Mouse (Mus musculus) thymus, postnatal 4 days (tissue): Measurements from ENCODE around the gene Rasa2.
"Not testable (repeated sequence)": the region's sequence is repeated elsewhere in the genome, so short reads cannot be mapped to it uniquely, and the experiment has no call there.

Experiments used
- DNase-seq: peaks from one replicate; pipeline ENCODE4 v3.0.0; 2021

Rasa2 gene

GRCm38 (mm10) chr9:96577674-96578073 lies 53.7 kb downstream of the Rasa2 start:
- no peak for DNase-seq

DNA sequence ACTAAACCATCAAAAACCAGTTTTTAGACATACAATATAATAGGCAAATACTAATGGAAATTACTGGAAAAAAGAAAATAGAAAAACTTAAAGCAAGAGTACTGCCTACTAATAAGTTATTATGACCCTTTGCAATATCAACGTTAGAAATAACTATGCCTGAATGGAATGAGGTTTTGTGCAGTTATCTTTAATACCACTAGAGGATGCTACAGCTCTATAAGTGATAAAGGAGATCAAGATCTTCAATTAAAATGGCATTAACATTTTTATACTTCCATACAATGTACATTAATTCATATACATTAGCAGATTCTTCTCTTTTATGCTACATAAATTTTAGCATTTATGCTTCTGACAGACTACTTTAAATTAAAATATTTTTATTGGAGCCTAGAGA lies 58.2 kb downstream of the Rasa2 start:
- DNase-seq, result no peak

- DNase-seq, result no peak
These were observed 58.7 kb downstream of the Rasa2 start for GRCm38 (mm10) chr9:96572754-96573153.

GRCm38 (mm10) chr9:96566470-96566996 lies 64.9 kb downstream of the Rasa2 start:
- DNase-seq, result no peak

DNA sequence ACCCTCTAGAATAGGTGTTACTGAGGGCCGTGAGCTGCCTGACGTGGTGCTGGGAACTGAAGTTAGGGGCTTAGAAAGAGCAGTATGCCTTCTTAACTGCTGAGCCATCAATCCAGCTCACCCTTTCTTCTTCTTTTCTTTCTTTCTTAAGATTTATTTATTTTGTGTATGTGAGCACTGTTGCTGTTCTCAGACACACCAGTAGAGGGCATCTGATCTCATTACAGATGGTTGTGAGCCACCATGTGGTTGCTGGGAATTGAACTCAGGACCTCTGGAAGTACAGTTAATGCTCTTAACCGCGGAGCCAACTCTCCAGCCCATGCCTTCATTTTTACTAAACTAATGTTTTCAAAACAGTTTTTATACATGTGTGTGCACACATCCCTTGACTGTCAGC lies 67.9 kb downstream of the Rasa2 start:
- no peak for DNase-seq

GRCm38 (mm10) chr9:96559148-96559547 lies 72.3 kb downstream of the Rasa2 start:
- no peak for DNase-seq

DNA sequence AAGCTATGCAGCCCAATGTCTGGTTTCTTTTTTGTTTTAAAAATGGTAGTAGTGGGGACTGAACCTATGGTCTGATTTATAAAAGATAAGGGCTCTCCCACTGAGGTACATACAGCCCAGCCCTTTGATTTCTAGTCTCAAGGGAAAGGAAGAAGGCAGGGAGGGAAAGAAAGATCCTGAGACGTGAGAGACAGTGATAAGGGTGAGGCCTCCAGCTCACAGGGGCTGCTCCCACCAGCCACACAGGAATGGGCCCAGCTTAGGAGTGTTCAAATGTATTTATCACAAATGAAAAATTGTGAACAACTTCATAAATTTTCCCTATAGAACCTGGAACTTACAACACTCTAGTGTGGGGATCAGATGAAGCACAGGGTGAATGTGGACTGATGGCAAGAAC lies 72.8 kb downstream of the Rasa2 start:
- DNase-seq, result no peak

DNA sequence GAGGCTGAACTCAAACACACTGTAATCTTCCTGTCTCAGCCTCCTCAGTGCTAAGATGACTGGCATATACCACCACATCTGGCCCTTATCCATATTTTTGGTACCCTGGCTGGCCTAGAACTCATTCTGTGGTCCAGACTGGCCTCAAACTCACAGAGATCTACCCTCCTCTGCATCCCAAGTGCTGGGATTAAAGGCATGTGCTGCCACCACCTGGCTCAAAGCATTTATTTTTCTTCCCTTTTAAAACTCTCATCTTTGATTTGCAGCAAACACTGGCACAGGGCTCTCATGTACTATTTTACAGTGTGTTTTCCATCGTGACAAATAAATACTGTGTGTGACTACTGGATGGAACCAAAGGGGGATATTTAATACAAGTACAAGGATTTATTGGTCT lies 77.3 kb downstream of the Rasa2 start:
- DNase-seq, result no peak

DNA sequence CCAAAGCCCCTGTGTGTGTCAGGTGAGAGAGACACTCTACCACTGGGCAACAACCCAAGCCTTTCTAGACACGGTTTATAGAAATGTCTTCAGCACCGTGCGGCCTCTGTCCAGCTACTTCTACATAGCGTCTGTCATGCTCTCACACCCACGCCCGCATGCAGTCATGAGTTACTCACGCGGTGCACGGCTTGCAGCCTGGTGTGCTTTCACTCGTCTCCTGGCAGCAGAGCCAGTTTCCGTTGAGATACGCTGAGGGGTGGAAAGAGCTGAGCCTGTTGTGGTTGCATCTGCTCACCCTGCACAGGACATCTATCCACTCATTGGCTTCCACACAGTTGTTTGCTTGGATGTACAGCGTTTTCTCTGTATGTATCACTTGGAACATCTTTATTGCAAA lies 86.0 kb downstream of the Rasa2 start:
- DNase-seq, result no peak

- DNase-seq, result peak; percentile 66
These were observed 87.5 kb downstream of the Rasa2 start for GRCm38 (mm10) chr9:96543643-96544640.

- no peak for DNase-seq
These were observed 92.5 kb downstream of the Rasa2 start for GRCm38 (mm10) chr9:96538916-96539315.

GRCm38 (mm10) chr9:96537615-96537919 lies 93.8 kb downstream of the Rasa2 start:
- no peak for DNase-seq

- DNase-seq, result peak; percentile 40
These were observed 94.4 kb downstream of the Rasa2 start for GRCm38 (mm10) chr9:96536895-96537614.

DNA sequence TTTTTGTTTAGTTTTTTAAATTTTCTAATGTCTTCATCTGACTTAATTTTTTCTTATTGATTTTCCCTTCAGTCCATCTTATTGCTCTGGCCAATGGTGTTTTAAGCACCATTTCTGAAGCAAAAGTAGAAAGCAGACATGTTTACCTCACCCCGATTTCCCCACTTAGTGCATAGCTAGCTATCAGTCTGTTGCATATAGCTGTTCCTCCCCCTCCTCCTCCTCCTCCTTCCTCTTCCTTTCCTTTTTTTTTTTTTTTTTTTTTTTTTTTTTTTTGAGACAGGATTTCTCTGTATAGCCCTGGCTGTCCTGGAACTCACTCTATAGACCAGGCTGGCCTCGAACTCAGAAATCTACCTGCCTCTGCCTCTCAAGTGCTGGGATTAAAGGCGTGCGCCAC lies 95.3 kb downstream of the Rasa2 start:
- not testable (repeated sequence) for DNase-seq

- DNase-seq, result no peak
These were observed 96.0 kb downstream of the Rasa2 start for GRCm38 (mm10) chr9:96535431-96535830.

- DNase-seq, result no peak
These were observed 97.2 kb downstream of the Rasa2 start for GRCm38 (mm10) chr9:96534256-96534655.

- DNase-seq, result no peak
These were observed 97.9 kb downstream of the Rasa2 start for GRCm38 (mm10) chr9:96533476-96533875.

GRCm38 (mm10) chr9:96532531-96532930 lies 98.9 kb downstream of the Rasa2 start:
- no peak for DNase-seq

- DNase-seq, result no peak
These were observed 100.7 kb downstream of the Rasa2 start for GRCm38 (mm10) chr9:96530674-96531081.

DNA sequence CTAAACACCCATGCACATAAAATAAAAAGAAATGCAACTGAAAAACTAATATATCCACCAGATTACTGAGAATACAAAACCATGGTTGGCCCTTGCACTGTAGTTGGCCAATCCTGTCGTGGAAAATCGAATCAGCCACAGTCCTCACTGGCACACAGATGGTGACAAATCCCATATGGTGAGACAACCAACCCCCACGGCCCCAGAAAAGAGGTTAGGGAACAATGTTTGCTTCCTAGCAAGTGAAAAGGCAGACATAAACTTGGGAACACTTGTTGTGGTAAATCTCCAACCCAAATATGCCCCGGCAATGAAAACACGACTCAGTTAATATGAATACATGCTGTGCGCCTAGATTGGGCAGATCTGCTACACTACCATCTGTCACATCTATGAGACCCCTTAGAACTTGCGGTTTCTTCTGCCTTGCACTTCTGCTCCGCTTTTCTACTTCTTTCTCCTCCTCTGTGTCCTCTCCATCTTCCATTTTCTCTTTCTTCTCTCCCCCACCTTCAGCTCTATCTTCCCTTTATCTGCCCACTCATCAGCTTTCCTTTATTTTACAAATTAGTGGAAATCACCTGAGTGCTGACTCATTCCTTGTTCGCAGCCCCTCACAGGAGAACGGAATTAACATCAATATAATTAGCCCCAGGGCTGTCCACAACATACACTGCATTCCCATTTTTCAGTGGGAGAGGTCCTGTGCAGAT lies 101.3 kb downstream of the Rasa2 start:
- DNase-seq, result no peak

- DNase-seq, result no peak
These were observed 105.4 kb downstream of the Rasa2 start for GRCm38 (mm10) chr9:96526011-96526410.

- no peak for DNase-seq
These were observed 106.4 kb downstream of the Rasa2 start, which contains the start of gene Gm28729 for GRCm38 (mm10) chr9:96524972-96525506. Gm28729 (minus strand) TSS chr9:96525264.

DNA sequence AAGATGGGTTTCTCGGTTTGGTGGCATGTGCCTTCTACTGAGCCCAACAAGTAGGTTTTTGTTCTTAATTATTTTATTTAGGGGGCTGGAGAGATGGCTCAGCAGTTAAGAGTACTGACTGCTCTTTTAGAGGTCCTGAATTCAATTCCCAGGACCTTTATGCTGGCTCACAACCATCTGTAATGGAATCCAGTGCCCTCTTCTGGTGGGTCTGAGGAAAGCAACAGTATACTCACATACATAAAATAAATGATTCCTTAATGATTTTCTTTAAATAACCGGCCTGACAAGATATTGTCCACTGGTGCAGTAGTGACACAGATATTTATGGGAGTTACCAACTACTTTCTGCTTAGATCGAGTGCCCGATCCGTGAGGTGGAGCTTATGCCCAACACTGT lies 108.3 kb downstream of the Rasa2 start:
- DNase-seq, result no peak
